Mouse (Mus musculus) neural tube, embryonic 10.5 days (tissue): Measurements from ENCODE around the gene 1700013F07Rik.
A peak's percentile ranks its signal among the peaks of the same experiment; 100 is the strongest.
"Not testable (repeated sequence)": the region's sequence is repeated elsewhere in the genome, so short reads cannot be mapped to it uniquely, and the experiment has no call there.

Experiments
- DNase-seq: peaks from one replicate; pipeline ENCODE4 v3.0.0-alpha.2; 2017; ENCODE audit warnings: low spot score; ENCODE audit errors: extremely low spot score

Gene 1700013F07Rik

GRCm38 (mm10) chr3:108533951-108534350, at the start of gene 1700013F07Rik:
Gene 1700013F07Rik (plus strand): TSS chr3:108534150.
- no peak for DNase-seq

GRCm38 (mm10) chr3:108484749-108485148, 49.2 kb upstream of the 1700013F07Rik start:
- no peak for DNase-seq

- DNase-seq, result no peak
These were observed 44.0 kb upstream of the 1700013F07Rik start for GRCm38 (mm10) chr3:108489968-108490367.

- no peak for DNase-seq
These were observed 39.0 kb upstream of the 1700013F07Rik start for GRCm38 (mm10) chr3:108494861-108495474.

GRCm38 (mm10) chr3:108495486-108495885, 38.5 kb upstream of the 1700013F07Rik start:
- no peak for DNase-seq

- no peak for DNase-seq
These were observed 36.3 kb upstream of the 1700013F07Rik start for GRCm38 (mm10) chr3:108497602-108498001.

- DNase-seq, result no peak
These were observed 34.1 kb upstream of the 1700013F07Rik start for GRCm38 (mm10) chr3:108499826-108500225.

GRCm38 (mm10) chr3:108501411-108501810, 32.5 kb upstream of the 1700013F07Rik start:
- DNase-seq, result not testable (repeated sequence)

GRCm38 (mm10) chr3:108503908-108504307, 30.0 kb upstream of the 1700013F07Rik start:
- no peak for DNase-seq

GRCm38 (mm10) chr3:108508745-108509474, 25.0 kb upstream of the 1700013F07Rik start:
- DNase-seq, result no peak

GRCm38 (mm10) chr3:108510156-108510555, 23.8 kb upstream of the 1700013F07Rik start:
- DNase-seq, result no peak

GRCm38 (mm10) chr3:108510716-108511483, 23.1 kb upstream of the 1700013F07Rik start:
- DNase-seq, result no peak

- no peak for DNase-seq
These were observed 20.5 kb upstream of the 1700013F07Rik start for GRCm38 (mm10) chr3:108513465-108513864.

- no peak for DNase-seq
These were observed 15.7 kb upstream of the 1700013F07Rik start for GRCm38 (mm10) chr3:108518276-108518675.

GRCm38 (mm10) chr3:108523415-108523814, 10.5 kb upstream of the 1700013F07Rik start:
- no peak for DNase-seq

GRCm38 (mm10) chr3:108528489-108528888, 5.5 kb upstream of the 1700013F07Rik start:
- DNase-seq, result no peak

- DNase-seq, result no peak
These were observed 650 bp upstream of the 1700013F07Rik start for GRCm38 (mm10) chr3:108533114-108533885.

- no peak for DNase-seq
These were observed 2.1 kb downstream of the 1700013F07Rik start for GRCm38 (mm10) chr3:108535896-108536516.

- DNase-seq, result peak; percentile 50
These were observed 2.7 kb downstream of the 1700013F07Rik start, which contains the start of gene 5330417C22Rik for GRCm38 (mm10) chr3:108536517-108537260. Gene 5330417C22Rik (minus strand): TSS chr3:108536536.

GRCm38 (mm10) chr3:108537303-108537702, 3.4 kb downstream of the 1700013F07Rik start:
- DNase-seq, result peak; percentile 81
